Mouse (Mus musculus): Measurements from ENCODE around the gene Irf2bp1. TPM values are rescaled to one million over a fixed set of nuclear protein-coding genes. Genes with fewer than 3 reads are reported as not detected.

The Irf2bp1 gene
- total RNA-seq, 2 experiments from 2014 or later, result 56.9 to 60.8 TPM

DNA sequence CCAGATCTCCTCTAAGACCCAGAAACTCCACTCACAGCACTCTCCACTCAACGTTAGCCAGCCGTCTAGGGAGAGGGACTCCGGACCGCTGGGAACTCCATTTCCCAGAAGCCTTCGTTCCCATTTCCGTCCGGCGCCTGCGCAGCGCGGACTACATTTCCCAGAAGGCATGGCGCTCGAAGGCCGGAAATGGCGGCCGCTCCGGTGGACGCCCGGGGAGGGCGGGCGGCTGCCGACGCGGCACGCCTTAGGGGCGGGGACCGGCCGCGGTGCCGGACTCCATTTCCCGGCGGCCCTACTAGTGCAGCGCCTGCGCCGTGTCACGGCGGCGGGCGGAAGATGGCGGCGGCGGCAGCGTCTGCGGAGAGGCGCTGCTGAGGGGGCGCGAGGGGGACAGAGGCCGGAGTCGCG, 20.3 kb downstream of the Irf2bp1 start, which contains the start of gene Sympk:
TSS of gene Sympk (plus strand) at position 282 of the 411 bp plus-strand sequence.
- intact Hi-C loops (cut with DNase I), result no loop called here

DNA sequence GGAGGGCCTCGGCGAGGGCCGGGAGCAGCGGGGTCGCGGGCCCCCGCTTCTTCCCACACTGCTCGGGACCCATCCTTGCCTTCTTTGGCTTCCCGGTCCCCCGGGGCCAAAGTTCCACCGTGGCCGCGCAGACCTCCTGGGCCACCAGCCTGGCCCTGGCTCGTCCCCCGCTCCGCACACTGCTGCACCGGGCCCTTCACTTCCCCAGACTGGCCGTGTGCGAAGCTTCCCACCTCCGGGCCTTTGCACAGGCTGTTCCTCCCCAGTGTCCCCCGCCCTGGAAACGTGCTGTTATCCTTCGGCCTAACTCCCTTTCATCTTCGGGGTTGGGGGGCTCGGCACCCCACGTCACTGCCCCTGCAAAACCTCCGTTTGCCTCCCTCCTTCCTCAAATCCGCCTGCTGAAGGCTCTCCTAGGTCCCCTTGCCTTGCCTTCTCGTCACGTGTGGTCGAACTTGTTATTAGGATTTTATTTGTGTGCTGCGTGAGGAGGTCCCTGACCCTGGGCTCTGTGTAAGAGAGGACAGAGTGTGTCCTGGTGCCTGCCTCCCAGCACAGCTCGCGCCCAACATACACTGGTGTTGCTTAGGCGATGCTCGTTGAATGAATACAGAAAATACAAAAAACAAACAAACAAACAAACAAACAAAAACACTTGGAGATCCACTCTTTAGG, 20.9 kb downstream of the Irf2bp1 start:
- intact Hi-C loops (cut with DNase I), result no loop called here
- no peak for DNase-seq

More for the DNA sequence above, 20.3 kb downstream of the Irf2bp1 start, which contains the start of gene Sympk:
- DNase-seq, result peak; percentile 95

DNA sequence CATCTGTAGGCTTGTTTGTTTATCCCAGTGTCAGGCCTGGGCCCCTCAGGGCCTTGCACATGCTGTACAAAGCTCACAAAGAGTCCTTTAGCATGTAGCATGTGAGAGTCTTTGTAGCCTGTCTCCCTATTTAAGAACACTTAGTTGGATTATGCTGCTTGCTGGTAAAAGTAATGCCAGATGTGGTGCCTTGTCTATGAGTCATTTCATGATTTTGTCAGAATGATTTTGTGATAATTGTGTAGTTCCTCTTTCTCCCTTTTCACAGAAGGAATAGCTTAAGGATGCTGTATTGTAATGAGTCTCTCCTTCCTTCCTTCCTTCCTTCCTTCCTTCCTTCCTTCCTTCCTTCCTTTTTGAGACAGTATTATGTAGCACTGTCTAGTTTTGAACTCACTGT, 24.2 kb downstream of the Irf2bp1 start:
- intact Hi-C loops (cut with DNase I), result no loop called here
- no peak for DNase-seq

GRCm38 (mm10) chr7:19029084-19029653, 25.3 kb downstream of the Irf2bp1 start:
- peak; percentile 61 for DNase-seq
- intact Hi-C loops (cut with DNase I), result no loop called here

- intact Hi-C loops (cut with DNase I), result no loop called here
- no peak for DNase-seq
Measured at GRCm38 (mm10) chr7:19031641-19032040, 27.8 kb downstream of the Irf2bp1 start.

- no peak for DNase-seq
- intact Hi-C loops (cut with DNase I), result no loop called here
Measured at GRCm38 (mm10) chr7:19044616-19045015, 40.8 kb downstream of the Irf2bp1 start.

DNA sequence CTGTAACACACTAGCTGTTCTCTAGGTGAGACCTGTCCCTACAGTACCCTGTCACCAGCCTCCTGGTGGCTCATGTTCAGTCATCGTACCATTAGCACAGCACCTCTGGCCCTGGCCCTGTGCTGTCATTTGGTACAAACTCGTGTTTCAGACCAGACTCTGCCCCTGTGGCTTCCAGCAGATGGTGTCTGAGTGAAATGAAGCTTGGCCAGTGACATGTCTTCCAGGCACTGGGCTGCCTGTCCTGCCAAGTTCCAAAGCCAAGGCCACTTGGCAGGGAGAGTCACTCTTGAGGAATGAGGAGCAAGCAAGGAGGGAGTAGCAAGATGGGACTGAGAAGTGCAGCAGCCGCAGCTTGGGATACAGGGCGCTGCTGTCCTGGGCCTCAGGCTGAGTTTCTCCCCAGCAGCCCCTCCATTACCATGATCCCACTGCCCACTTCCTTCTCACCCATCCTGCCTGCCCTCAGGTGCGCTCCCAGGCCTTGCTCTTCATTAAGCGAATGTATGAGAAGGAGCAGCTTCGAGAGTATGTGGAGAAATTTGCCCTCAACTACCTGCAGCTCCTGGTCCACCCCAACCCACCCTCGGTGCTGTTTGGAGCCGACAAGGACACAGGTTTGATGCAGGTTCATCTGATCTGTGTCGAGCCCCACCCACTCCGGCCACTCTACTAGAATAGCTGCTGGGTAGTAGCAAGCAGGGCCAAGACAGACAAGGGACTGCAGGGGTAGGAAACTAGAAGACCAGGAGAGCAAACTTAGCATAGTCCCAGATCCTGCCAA, 42.6 kb downstream of the Irf2bp1 start:
- DNase-seq, result peak; percentile 75
- intact Hi-C loops (cut with DNase I), result no loop called here

- intact Hi-C loops (cut with DNase I), result no loop called here
- no peak for DNase-seq
Measured at GRCm38 (mm10) chr7:19048006-19048527, 44.2 kb downstream of the Irf2bp1 start.

DNA sequence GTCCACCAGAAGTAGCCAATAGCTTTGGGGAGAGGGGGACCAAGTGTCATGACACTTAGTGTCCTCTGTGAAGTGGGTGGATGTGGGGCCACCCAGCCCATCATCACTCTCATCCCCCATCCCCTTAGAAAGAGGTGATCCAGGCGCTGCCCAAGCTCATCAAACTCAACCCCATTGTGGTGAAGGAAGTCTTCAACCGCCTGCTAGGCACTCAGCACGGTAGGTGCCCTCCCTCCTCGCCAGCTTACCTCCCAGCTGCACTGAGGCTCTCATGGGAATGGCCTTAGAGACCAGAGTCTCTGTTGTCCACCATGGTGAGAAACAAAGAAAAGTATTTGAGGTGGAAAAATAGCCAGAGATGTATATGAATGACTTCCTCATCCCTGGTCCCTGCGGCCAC, 45.4 kb downstream of the Irf2bp1 start:
- no peak for DNase-seq
- intact Hi-C loops (cut with DNase I), result no loop called here

DNA sequence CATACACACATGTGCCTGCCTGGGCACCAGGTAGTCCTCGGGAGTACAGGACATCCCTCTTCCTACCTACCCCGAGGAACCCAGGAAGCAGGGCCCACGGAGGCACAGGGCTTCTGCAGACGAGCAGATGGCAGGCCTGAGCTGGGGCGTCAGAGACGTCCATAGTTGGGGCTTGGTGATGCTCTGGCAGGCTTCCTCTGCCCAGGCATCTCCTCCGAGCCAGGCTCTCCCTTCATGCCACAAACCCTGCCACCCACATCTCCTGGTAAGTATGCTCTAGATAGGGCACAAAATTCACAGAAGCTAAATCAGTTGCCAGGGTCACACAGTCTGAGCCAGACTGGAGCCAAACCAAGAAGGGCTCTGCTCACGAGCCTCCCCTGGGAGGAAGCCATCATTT, 46.3 kb downstream of the Irf2bp1 start:
- peak; percentile 32 for DNase-seq
- intact Hi-C loops (cut with DNase I), result no loop called here

DNA sequence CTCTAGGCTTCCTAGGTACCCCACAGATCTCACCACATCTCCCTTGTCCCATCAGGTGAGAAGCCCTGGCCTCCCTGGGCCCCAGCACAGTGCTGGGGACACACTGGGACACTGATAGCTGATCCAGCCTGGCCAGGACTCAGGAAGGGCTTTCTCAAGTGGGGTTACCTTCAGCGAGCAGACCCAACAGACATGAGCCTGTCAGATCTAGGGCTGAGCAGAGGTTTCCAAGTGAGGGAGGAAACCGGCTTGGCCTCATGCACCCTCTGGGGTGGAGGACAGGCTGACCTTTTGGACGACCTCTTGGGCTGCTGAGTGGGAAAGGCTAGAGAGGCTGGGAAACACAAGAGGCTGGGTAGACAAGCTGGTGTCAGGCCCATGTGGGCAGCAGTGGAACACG, 47.3 kb downstream of the Irf2bp1 start:
- intact Hi-C loops (cut with DNase I), result no loop called here

GRCm38 (mm10) chr7:19052345-19053135, 48.7 kb downstream of the Irf2bp1 start:
- intact Hi-C loops (cut with DNase I), result no loop called here
- no peak for DNase-seq

More for the DNA sequence above, 47.3 kb downstream of the Irf2bp1 start:
- DNase-seq, result no peak

- intact Hi-C loops (cut with DNase I), result no loop called here
- DNase-seq, result no peak
Measured at GRCm38 (mm10) chr7:19053136-19053532, 49.3 kb downstream of the Irf2bp1 start.

GRCm38 (mm10) chr7:19054047-19054776, 50.4 kb downstream of the Irf2bp1 start, which contains the start of gene Rsph6a:
TSS of gene Rsph6a (plus strand) at chr7:19054690.
- peak; percentile 79 for DNase-seq
- intact Hi-C loops (cut with DNase I), result no loop called here

DNA sequence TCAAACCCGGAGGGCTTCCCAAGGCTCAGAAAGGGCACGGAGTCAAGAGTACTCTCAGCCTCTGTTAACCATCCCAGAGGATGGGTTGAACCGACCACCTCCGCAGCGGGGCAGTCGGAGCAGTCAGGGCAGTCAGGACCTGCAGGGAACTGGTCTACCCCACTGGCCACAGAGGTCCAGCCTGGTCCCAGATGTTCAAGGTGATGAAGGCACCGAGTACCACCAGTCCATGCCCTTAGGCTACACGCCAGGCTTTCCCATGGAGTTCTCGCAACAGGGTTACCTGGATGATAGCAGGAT, 50.9 kb downstream of the Irf2bp1 start:
- no peak for DNase-seq
- intact Hi-C loops (cut with DNase I), result no loop called here

- no peak for DNase-seq
- intact Hi-C loops (cut with DNase I), result no loop called here
Measured at GRCm38 (mm10) chr7:19055108-19055507, 51.3 kb downstream of the Irf2bp1 start.
